In genomic region chr9:89487601-89488000, GRCm38 (mm10) we compare ENCODE assay signal across 31 mouse cellular contexts.
"Had no signal": no experiment of that assay in that cellular context is flagged by ENCODE, and none has a peak within 500 bp of the region (broad histone marks: within the 10 kb centered on the region; RNA-seq: fewer than 3 reads in every experiment).

No protein-coding gene starts in this region.

- H3K27me3 ChIP-seq: limb, embryonic 12.5 days; limb, embryonic 13.5 days; limb, embryonic 15.5 days; liver, embryonic 12.5 days; liver, embryonic 13.5 days; liver, embryonic 15.5 days; lung, embryonic 15.5 days; megakaryocyte, embryonic 14.5 days; midbrain, embryonic 12.5 days; midbrain, embryonic 15.5 days had no signal

- H3K4me1 ChIP-seq: limb, embryonic 12.5 days; limb, embryonic 13.5 days; limb, embryonic 15.5 days; liver, embryonic 12.5 days; liver, embryonic 13.5 days; liver, embryonic 15.5 days; lung, embryonic 15.5 days; megakaryocyte, embryonic 14.5 days; midbrain, embryonic 10.5 days; midbrain, embryonic 12.5 days; midbrain, embryonic 15.5 days had no signal

- H3K36me3 ChIP-seq: limb, embryonic 10.5 days; limb, embryonic 12.5 days; limb, embryonic 13.5 days; limb, embryonic 15.5 days; liver, embryonic 12.5 days; liver, embryonic 13.5 days; liver, embryonic 15.5 days; lung, embryonic 15.5 days; midbrain, embryonic 10.5 days; midbrain, embryonic 12.5 days; midbrain, embryonic 15.5 days had no signal

- H3K4me3 ChIP-seq: left cerebral cortex, adult 2 months; limb, embryonic 10.5 days; limb, embryonic 12.5 days; limb, embryonic 13.5 days; limb, embryonic 15.5 days; liver, embryonic 12.5 days; liver, embryonic 13.5 days; liver, embryonic 15.5 days; lung, embryonic 15.5 days; megakaryocyte, embryonic 14.5 days; midbrain, embryonic 10.5 days; midbrain, embryonic 12.5 days; midbrain, embryonic 15.5 days; myocyte had no signal

- H3K4me2 ChIP-seq: limb, embryonic 12.5 days; limb, embryonic 13.5 days; limb, embryonic 15.5 days; liver, embryonic 11.5 days; liver, embryonic 12.5 days; liver, embryonic 13.5 days; liver, embryonic 15.5 days; lung, embryonic 14.5 days; lung, embryonic 15.5 days; midbrain, embryonic 11.5 days; midbrain, embryonic 12.5 days; midbrain, embryonic 15.5 days had no signal

- H3K9ac ChIP-seq: limb, embryonic 12.5 days; limb, embryonic 13.5 days; limb, embryonic 15.5 days; liver, embryonic 12.5 days; liver, embryonic 13.5 days; liver, embryonic 14.5 days; liver, embryonic 15.5 days; liver, postnatal 0 days; lung, embryonic 14.5 days; lung, embryonic 15.5 days; midbrain, embryonic 12.5 days; midbrain, embryonic 15.5 days had no signal

- H3K27ac ChIP-seq: left cerebral cortex, adult 2 months; limb, embryonic 10.5 days; limb, embryonic 12.5 days; limb, embryonic 13.5 days; limb, embryonic 15.5 days; liver, embryonic 12.5 days; liver, embryonic 13.5 days; liver, embryonic 14.5 days; liver, embryonic 15.5 days; lung, embryonic 15.5 days; macrophage; midbrain, embryonic 10.5 days; midbrain, embryonic 12.5 days; midbrain, embryonic 15.5 days had no signal

- DNase-seq: left cerebral cortex, postnatal 4 days; liver; liver, embryonic 13.5 days; liver, postnatal 0 days; lung, adult 18-20 months; lung, adult 2 months; lung, embryonic 14.5 days; lung, postnatal 10 days; lung, postnatal 14 days; lung, postnatal 36 days; lung, postnatal 4 days; midbrain, embryonic 14.5 days had no signal

- H3K9me3 ChIP-seq: limb, embryonic 10.5 days; limb, embryonic 12.5 days; limb, embryonic 13.5 days; limb, embryonic 15.5 days; liver, embryonic 12.5 days; liver, embryonic 13.5 days; liver, embryonic 15.5 days; lung, embryonic 15.5 days; midbrain, embryonic 10.5 days; midbrain, embryonic 12.5 days; midbrain, embryonic 15.5 days had no signal

- ATAC-seq: liver, embryonic 12.5 days; liver, postnatal 0 days; lung, postnatal 0 days; midbrain, embryonic 15.5 days; midbrain, embryonic 16.5 days had no signal
